Mouse (Mus musculus) heart, postnatal 14 days (tissue): ENCODE measurements around the gene Slc6a5. TPM values are rescaled to one million over a fixed set of nuclear protein-coding genes. Genes with fewer than 3 reads are reported as not detected.
A peak's percentile ranks its signal among the peaks of the same experiment; 100 is the strongest.
"Not testable (repeated sequence)": the region's sequence is repeated elsewhere in the genome, so short reads cannot be mapped to it uniquely, and the experiment has no call there.

Experiments used
- DNase-seq, 2 experiments: peaks; one replicate each; pipeline ENCODE4 v3.0.0; 2021 to 2022
- intact Hi-C: fragments of 180-260 bp; cut with DNase I; formaldehyde crosslinking; loops from one replicate; pipeline ENCODE4 v1.15.1; 2025
- total RNA-seq, 2 experiments: library from RNA; stranded (reverse); gene quantifications; 2 replicates each; pipeline ENCODE4 v1.2.3; 2021

Slc6a5 gene
- total RNA-seq, 2 experiments from 2014 or later = not detected

DNA sequence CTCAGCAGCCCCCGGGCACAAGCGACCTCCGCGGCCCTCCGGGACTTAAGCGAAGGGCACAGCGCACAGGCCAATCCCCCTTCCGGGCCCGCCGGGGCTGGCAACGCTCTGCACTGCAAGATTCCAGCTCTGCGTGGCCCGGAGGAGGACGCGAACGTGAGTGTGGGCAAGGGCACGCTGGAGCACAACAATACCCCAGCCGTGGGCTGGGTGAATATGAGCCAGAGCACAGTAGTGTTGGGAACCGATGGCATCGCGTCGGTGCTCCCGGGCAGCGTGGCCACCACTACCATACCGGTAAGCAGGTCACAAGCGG lies 2.0 kb downstream of the Slc6a5 start:
- no peak for DNase-seq
- intact Hi-C loops = no loop called here

- intact Hi-C loops = no loop called here
- DNase-seq = no peak
Measured at GRCm38 (mm10) chr7:49913164-49913563, 3.2 kb downstream of the Slc6a5 start.

- intact Hi-C loops = no loop called here
- no peak for DNase-seq
Measured at GRCm38 (mm10) chr7:49913728-49914328, 3.9 kb downstream of the Slc6a5 start.

DNA sequence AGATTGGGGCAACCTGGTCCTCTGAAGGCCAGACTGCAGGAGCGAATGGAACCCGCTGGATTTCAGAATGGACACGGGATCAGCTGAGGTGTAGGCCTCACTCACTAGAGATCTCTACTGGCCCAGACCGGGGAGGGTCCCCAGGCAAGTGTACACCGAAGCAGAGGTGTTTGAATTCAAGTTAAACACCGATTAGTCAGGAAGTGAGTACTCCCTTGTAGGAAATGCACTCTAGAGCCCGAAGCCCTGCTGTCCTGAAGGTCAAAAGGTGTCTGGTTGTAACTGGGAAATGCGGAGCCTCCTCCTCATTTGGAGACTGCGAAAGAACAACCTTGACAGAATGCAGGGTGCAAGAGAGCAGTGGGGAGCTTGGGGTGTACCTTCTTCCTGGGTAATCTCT lies 5.0 kb downstream of the Slc6a5 start:
- DNase-seq = no peak
- intact Hi-C loops = no loop called here

- intact Hi-C loops = no loop called here
Measured at GRCm38 (mm10) chr7:49915471-49915870, 5.5 kb downstream of the Slc6a5 start.

GRCm38 (mm10) chr7:49919494-49919893 lies 9.5 kb downstream of the Slc6a5 start:
- DNase-seq = no peak
- intact Hi-C loops = no loop called here

More at GRCm38 (mm10) chr7:49915471-49915870, 5.5 kb downstream of the Slc6a5 start:
- DNase-seq = no peak

DNA sequence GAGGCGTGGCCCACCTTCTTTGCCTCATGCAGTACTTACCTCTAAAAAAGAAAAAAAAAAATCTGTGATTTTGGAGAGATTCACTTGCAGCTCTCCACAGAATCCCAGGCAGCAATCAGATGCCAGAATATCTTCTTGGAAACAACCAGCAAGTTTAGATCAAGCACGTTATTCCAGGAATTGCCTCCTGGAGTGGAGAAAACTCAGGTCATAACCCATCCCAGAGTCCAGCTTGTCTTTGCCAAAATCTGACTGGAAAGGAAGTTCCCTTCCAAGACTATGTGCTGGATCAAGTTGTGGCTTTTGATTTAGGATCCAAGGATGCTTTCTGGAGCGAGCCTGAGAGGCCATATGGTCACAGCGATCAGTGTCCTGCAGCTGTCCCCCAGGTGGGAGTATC lies 10.8 kb downstream of the Slc6a5 start:
- DNase-seq = no peak
- intact Hi-C loops = loop anchor here (5.0 kb wide), 1 partner anchor 303 kb away; no protein-coding TSS in a partner anchor

GRCm38 (mm10) chr7:49922928-49923327 lies 13.0 kb downstream of the Slc6a5 start:
- intact Hi-C loops = loop anchor here (1.0 to 5.0 kb wide), 2 partner anchors 145 to 306 kb away; partner anchors contain the start of gene Prmt3
- DNase-seq = peak in 1 of 2 experiments; percentile 5

- intact Hi-C loops = loop anchor here (1.0 to 5.0 kb wide), 2 partner anchors 145 to 306 kb away; partner anchors contain the start of gene Prmt3
- DNase-seq = peak; percentile 70 to 85
Measured at GRCm38 (mm10) chr7:49923376-49923775, 13.4 kb downstream of the Slc6a5 start.

DNA sequence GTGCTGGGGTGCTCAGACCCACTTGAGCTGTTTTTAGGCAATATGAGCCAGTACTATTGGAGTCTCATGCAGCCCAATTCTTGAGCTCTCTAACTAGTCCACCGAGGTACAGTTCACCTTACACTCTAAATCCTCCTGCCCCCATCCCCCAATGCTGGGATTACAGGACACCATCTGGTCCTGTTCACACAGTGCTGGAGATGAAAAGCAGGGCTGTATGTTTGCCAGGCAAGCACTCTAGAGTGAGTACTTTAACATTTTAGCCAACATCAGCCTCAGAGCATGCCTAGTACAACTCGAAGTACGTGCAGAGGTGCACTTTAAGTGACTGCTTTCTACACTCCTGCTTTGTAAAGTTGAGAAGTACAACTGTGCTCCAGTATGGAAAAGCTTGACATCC lies 18.6 kb downstream of the Slc6a5 start:
- DNase-seq = no peak
- intact Hi-C loops = no loop called here

GRCm38 (mm10) chr7:49929999-49930398 lies 20.1 kb downstream of the Slc6a5 start:
- DNase-seq = no peak

GRCm38 (mm10) chr7:49933386-49934115 lies 23.6 kb downstream of the Slc6a5 start:
- DNase-seq, intact Hi-C loops: not testable (repeated sequence)

More at GRCm38 (mm10) chr7:49929999-49930398, 20.1 kb downstream of the Slc6a5 start:
- intact Hi-C loops = no loop called here

DNA sequence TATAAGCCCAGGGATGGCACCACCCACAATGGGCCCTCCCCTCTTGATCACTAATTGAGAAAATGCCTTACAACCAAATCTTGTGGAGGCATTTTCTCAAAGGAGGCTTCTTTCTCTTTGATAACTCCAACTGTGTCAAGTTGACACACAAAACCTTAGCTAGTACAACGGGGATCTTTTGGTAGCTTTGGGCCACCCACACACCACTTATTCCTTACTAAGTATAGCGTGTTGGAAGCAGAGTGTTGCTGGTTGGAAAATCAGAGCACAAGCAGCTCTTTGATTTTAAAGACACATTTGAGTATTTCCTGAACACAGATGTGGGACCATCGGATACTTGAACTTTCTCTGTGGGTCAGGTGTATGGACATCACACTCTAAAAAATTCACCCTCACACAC lies 26.9 kb downstream of the Slc6a5 start:
- DNase-seq = no peak
- intact Hi-C loops = no loop called here

GRCm38 (mm10) chr7:49942023-49942422 lies 32.1 kb downstream of the Slc6a5 start:
- intact Hi-C loops = no loop called here

DNA sequence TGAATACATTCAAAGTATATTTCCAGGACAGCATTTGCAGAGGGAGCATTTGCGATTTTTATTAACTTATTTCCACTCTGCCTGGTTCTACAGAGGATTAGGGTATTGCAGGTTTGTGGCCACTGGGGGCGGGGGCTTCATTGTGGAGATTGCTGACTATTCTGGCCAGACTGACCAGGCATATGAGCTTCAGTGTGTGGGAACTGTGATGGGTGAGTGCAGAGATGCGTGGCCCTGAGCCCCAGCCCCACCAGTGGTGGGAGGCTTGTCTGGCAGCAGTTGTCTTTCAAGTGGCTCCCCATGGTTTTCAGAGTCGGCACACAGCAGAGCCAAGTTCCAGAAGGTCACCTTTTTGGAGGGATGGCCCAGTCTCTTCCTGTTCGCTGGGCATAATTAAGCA lies 32.5 kb downstream of the Slc6a5 start:
- no peak for DNase-seq
- intact Hi-C loops = no loop called here

More at GRCm38 (mm10) chr7:49942023-49942422, 32.1 kb downstream of the Slc6a5 start:
- no peak for DNase-seq

DNA sequence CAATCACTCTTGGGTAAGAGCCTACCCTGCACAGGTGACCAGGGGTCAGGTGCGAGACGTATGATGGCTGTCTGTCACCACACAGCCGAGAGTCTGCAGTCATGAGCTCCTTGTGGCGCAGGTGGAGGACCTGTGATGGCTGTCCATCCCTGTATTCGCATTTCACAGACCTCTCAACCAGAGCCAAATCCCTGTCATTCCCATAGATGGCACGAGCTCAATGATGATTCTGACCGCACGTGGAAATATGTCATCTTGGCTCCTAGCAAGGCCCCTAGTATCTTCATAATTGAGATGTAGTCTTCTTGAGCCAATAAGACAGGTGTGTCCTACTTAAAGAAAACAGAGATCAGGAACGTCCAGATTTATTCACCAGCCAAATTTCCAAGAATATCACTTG lies 36.7 kb downstream of the Slc6a5 start:
- intact Hi-C loops = no loop called here
- no peak for DNase-seq

DNA sequence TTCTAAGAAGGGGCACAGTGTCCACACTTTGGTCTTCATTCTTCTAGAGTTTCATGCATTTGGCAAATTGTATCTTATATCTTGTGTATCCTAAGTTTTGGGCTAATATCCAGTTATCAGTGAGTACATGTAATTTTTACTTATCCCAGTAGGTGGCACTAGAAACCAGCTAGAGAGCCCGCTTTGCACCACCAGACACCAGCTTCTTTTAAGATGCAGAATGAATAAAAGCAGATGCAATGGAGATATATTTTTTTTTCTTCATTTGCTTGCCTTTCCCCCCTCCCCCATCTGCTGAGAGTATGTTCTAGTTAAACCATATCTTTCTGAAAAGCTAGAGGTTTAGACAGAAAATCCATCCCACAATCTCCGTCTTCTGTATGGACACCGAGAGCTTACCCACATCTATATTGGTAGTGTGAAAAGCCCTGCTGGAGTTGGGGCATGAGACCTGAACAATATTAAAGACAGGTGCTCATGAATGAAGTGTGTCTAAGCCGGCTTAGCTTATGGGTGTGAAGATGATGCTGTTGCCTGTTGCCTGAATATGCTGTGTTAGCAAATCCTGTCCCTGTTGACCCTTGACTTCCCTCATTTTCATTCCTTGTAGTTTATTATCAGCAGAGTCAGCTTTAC lies 43.7 kb downstream of the Slc6a5 start:
- intact Hi-C loops = loop anchor here (1.0 to 5.0 kb wide), 2 partner anchors 534 to 1482 kb away; no protein-coding TSS in a partner anchor
- peak in 1 of 2 experiments; percentile 5 for DNase-seq

- intact Hi-C loops = loop anchor here (5.0 kb wide), 1 partner anchor 532 kb away; no protein-coding TSS in a partner anchor
- no peak for DNase-seq
Measured at GRCm38 (mm10) chr7:49954834-49955233, 44.9 kb downstream of the Slc6a5 start.

- intact Hi-C loops = no loop called here
Measured at GRCm38 (mm10) chr7:49957142-49957541, 47.2 kb downstream of the Slc6a5 start.

DNA sequence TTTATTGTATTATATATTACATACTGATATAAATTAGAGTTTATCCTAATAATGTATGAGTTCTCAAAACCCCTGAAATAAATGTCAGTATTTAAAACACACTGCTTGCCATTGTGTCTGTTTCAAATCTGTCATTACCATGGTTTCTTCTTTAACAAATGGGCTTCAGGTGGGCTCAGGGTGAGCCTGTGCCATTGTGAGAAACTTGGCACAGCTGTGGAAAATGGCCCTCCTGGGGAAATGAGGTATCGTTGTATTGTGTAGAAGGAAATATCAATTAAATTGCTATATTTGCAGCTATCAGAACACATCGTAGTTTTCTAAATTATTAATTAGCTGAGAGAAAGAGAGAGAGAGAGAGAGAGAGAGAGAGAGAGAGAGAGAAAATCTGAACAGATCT lies 53.8 kb downstream of the Slc6a5 start:
- intact Hi-C loops = no loop called here
- no peak for DNase-seq

More at GRCm38 (mm10) chr7:49957142-49957541, 47.2 kb downstream of the Slc6a5 start:
- DNase-seq = no peak

DNA sequence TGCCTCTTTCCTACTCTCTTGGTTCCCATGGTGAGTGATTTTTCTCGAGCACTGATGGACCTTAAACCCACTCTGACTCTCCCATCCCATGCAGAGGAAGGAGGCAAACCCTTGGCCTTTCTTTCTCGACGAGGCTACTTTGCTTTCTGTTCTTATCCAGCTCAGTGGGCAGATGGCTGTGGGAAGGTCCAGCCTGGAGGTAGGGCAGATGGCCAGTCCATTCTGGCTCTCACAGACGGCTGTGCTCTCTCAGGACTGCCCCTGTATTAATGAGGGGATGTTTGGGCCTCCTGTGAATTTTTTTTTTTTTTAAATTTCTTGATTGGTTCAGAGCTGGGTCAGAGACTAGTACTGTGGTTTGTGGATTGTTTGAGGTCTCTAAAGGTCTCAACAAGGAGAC lies 59.6 kb downstream of the Slc6a5 start:
- no peak for DNase-seq
- intact Hi-C loops = no loop called here
